Mouse (Mus musculus): Measurements from ENCODE around the gene Hopx. TPM values are rescaled to one million over a fixed set of nuclear protein-coding genes. Genes with fewer than 3 reads are reported as not detected.
"Not testable (repeated sequence)": the region's sequence is repeated elsewhere in the genome, so short reads cannot be mapped to it uniquely, and the experiment has no call there.

The Hopx gene
- polyA plus RNA-seq, 1 experiment from 2014 or later: 6.7 TPM

DNA sequence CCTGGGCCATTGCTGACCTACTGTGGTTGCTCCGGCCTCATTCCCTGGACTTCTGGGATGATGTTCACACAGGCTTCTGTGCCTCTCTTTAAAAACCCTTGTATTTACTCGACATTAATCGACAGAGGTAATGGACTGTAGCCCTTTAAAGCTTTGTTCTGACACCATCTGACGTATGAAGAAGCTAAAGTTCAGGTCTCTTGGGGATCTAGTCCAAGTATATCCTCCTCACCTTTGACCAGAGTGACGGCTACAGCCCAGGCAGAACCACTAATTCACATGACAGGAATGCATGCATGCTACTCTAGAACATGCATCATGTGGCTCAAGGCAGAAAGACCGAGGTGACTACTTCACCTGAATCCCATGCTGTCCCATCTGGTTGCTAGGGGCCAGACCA, 14.2 kb downstream of the Hopx start:
- H3K4me1 ChIP-seq (replicated peaks; ENCODE audit: control insufficient read depth, insufficient read depth, low read length): no peaks in the 10 kb centered on the region
- 84% methylated on average over 6 of the region's 6 CpGs for WGBS
- no peaks in the 10 kb centered on the region for H3K9me3 ChIP-seq (ENCODE audit: control insufficient read depth, low read length)
- no peak overlapping the region for H3K27ac ChIP-seq (ENCODE audit: low read depth)
- no peak for DNase-seq (ENCODE audit: low spot score)
- no peak overlapping the region for H3K4me2 ChIP-seq (ENCODE audit: low read length)
- no peaks in the 10 kb centered on the region for H3K36me3 ChIP-seq (ENCODE audit: control insufficient read depth, insufficient read depth, low read length)
- H3K9ac ChIP-seq (ENCODE audit: low read length): no peak overlapping the region
- H3K4me3 ChIP-seq (ENCODE audit: low read depth, low read length): no peak overlapping the region
- H3K27me3 ChIP-seq (replicated peaks; ENCODE audit: control insufficient read depth, insufficient read depth, low read length): no peaks in the 10 kb centered on the region
- no peak for ATAC-seq (replicated peaks; ENCODE audit: low FRiP score, low TSS enrichment, low read depth)

DNA sequence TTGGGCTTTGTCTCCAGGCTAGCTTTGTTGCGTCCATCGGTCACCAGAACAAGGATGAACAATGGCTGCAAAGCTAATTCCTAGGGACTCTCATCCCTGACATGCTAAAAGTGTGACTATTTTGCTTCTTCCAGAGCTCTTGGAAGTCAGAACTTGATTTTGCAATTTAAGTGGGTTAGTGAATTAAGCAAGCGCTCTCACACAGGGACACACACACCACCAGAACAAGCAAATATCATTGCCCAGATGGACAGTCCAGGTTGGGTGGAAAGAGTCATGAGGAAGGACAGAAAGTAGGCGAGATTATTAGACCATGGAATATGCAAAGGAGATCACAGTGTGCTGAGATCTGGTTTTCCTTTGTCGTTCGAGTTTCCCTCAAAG, 14.9 kb downstream of the Hopx start:
- no peaks in the 10 kb centered on the region for H3K9me3 ChIP-seq (ENCODE audit: control insufficient read depth, low read length)
- H3K4me3 ChIP-seq (ENCODE audit: low read depth, low read length): no peak overlapping the region
- peaks cover 3% of the 10 kb centered on the region; the same call in 1 of the 2 replicates for H3K4me1 ChIP-seq (replicated peaks; ENCODE audit: control insufficient read depth, insufficient read depth, low read length)
- 86% methylated on average over 6 of the region's 6 CpGs for WGBS
- no peak overlapping the region for H3K9ac ChIP-seq (ENCODE audit: low read length)
- no peaks in the 10 kb centered on the region for H3K27me3 ChIP-seq (replicated peaks; ENCODE audit: control insufficient read depth, insufficient read depth, low read length)
- H3K4me2 ChIP-seq (ENCODE audit: low read length): no peak overlapping the region
- no peak overlapping the region for H3K27ac ChIP-seq (ENCODE audit: low read depth)
- DNase-seq (ENCODE audit: low spot score) (no peak), ATAC-seq (replicated peaks; ENCODE audit: low FRiP score, low TSS enrichment, low read depth) (no peak)
- no peaks in the 10 kb centered on the region for H3K36me3 ChIP-seq (ENCODE audit: control insufficient read depth, insufficient read depth, low read length)

DNA sequence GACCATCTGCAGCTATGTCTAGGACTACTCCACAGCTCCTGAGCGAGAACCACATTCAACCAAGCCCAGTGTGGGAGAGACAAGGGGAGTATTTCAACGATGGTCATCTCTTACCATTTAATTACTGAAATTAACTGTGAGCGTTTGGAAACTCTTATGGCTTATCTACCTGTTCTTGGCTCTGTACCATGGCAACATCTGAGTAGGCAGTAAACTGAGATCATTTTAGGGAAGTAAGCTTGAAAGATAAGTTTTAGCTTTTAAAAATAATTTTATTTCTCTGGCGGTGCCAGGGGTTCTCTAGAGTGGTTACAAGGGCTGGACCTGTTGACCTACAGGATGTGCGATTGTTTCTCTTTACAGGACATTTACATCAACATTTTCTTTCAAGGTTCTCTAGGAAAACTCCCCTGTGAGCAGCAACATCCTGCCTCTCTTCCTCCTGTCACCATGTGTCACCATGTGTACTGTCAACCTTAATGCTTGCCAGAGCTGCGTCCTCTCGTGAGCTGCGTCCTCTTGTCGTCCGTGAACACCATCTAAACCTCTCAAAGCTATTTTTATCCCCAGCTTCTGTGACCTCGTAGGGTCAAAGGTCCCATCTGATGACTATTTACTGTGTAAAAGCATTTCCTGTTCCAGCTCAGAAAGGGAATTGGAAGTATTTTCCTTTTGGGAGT, 15.5 kb downstream of the Hopx start:
- ATAC-seq (replicated peaks; ENCODE audit: low FRiP score, low TSS enrichment, low read depth): no peak
- Histone ChIP-seq H3K9ac (ENCODE audit: low read length) (no peak overlapping the region), H3K4me2 (ENCODE audit: low read length) (no peak overlapping the region), H3K4me1 (replicated peaks; ENCODE audit: control insufficient read depth, insufficient read depth, low read length) (peaks cover 3% of the 10 kb centered on the region; the same call in 1 of the 2 replicates), H3K36me3 (ENCODE audit: control insufficient read depth, insufficient read depth, low read length) (no peaks in the 10 kb centered on the region), H3K9me3 (ENCODE audit: control insufficient read depth, low read length) (no peaks in the 10 kb centered on the region), H3K4me3 (ENCODE audit: low read depth, low read length) (no peak overlapping the region), H3K27me3 (replicated peaks; ENCODE audit: control insufficient read depth, insufficient read depth, low read length) (no peaks in the 10 kb centered on the region), H3K27ac (ENCODE audit: low read depth) (no peak overlapping the region)
- 53% methylated on average over 11 of the region's 11 CpGs for WGBS
- DNase-seq (ENCODE audit: low spot score): no peak

DNA sequence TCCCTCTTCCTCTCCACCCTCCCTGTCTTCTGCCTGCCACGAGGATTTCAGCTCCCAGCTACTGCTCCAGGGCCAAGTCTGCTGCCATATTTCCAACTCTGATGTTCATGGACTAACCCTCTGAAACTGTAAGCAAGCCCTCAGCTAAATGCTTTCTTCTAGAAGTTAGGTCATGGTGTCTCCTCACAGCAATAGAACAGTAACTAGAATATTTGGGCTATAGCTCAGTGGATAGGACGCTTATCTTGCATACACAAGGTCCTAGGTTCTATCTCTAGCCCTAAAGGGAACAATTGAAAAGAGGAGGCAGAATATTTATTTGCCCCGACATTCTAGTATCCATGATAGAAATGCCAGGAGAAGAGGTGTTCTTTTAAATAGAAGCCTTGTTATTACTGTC, 16.0 kb downstream of the Hopx start:
- Histone ChIP-seq H3K27me3 (replicated peaks; ENCODE audit: control insufficient read depth, insufficient read depth, low read length) (no peaks in the 10 kb centered on the region), H3K4me2 (ENCODE audit: low read length) (no peak overlapping the region), H3K36me3 (ENCODE audit: control insufficient read depth, insufficient read depth, low read length) (no peaks in the 10 kb centered on the region), H3K27ac (ENCODE audit: low read depth) (no peak overlapping the region), H3K4me1 (replicated peaks; ENCODE audit: control insufficient read depth, insufficient read depth, low read length) (peaks cover 3% of the 10 kb centered on the region; the same call in 1 of the 2 replicates), H3K9me3 (ENCODE audit: control insufficient read depth, low read length) (no peaks in the 10 kb centered on the region), H3K9ac (ENCODE audit: low read length) (no peak overlapping the region), H3K4me3 (ENCODE audit: low read depth, low read length) (no peak overlapping the region)
- WGBS: 87% methylated on average over 3 of the region's 3 CpGs
- DNase-seq (ENCODE audit: low spot score): no peak
- ATAC-seq (replicated peaks; ENCODE audit: low FRiP score, low TSS enrichment, low read depth): no peak

DNA sequence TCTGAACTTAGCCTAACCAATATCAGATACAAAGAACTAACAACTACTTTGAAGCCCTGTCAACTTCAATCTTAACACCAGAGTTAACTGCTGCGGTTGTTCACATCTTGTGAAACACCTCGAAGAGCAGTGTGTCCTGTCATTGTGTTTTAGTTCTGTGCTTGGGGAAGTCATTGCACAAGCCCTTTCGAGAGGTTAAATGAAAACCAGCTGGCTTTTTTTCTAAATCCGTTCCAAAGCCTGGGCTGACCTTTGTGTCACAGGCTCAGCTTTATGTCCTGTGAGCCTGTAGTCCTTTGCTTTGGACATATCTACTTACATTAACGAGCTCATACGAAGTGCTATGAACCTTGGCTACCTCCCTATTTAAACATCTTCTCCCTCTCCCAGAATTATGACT, 17.2 kb downstream of the Hopx start:
- H3K4me3 ChIP-seq (ENCODE audit: low read depth, low read length): no peak overlapping the region
- H3K9ac ChIP-seq (ENCODE audit: low read length): no peak overlapping the region
- H3K4me2 ChIP-seq (ENCODE audit: low read length): no peak overlapping the region
- no peak overlapping the region for H3K27ac ChIP-seq (ENCODE audit: low read depth)
- no peak for ATAC-seq (replicated peaks; ENCODE audit: low FRiP score, low TSS enrichment, low read depth)
- H3K27me3 ChIP-seq (replicated peaks; ENCODE audit: control insufficient read depth, insufficient read depth, low read length): no peaks in the 10 kb centered on the region
- H3K9me3 ChIP-seq (ENCODE audit: control insufficient read depth, low read length): no peaks in the 10 kb centered on the region
- H3K36me3 ChIP-seq (ENCODE audit: control insufficient read depth, insufficient read depth, low read length): no peaks in the 10 kb centered on the region
- peaks cover 3% of the 10 kb centered on the region; the same call in 1 of the 2 replicates for H3K4me1 ChIP-seq (replicated peaks; ENCODE audit: control insufficient read depth, insufficient read depth, low read length)
- no peak for DNase-seq (ENCODE audit: low spot score)
- 56% methylated on average over 6 of the region's 6 CpGs for WGBS

DNA sequence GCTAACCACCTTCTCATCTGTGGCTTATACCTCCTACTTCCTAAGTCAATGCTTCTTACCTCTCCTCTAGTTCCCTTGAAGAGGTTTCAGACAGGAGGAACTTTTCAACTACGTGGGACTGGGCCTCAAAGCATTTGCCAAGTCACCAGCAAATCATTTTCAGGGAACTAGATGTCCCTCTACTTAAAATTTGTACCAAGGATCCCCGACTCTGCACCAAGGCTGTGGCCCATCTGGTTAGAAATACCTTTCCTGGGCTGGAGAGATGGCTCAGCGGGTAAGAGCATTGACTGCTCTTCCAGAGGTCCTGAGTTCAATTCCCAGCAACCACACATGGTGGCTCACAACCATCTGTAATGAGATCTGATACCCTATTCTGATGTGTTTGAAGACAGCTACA, 18.7 kb downstream of the Hopx start:
- not testable (repeated sequence) for H3K4me1 ChIP-seq (replicated peaks; ENCODE audit: control insufficient read depth, insufficient read depth, low read length)
- 83% methylated on average over 3 of the region's 3 CpGs for WGBS

DNA sequence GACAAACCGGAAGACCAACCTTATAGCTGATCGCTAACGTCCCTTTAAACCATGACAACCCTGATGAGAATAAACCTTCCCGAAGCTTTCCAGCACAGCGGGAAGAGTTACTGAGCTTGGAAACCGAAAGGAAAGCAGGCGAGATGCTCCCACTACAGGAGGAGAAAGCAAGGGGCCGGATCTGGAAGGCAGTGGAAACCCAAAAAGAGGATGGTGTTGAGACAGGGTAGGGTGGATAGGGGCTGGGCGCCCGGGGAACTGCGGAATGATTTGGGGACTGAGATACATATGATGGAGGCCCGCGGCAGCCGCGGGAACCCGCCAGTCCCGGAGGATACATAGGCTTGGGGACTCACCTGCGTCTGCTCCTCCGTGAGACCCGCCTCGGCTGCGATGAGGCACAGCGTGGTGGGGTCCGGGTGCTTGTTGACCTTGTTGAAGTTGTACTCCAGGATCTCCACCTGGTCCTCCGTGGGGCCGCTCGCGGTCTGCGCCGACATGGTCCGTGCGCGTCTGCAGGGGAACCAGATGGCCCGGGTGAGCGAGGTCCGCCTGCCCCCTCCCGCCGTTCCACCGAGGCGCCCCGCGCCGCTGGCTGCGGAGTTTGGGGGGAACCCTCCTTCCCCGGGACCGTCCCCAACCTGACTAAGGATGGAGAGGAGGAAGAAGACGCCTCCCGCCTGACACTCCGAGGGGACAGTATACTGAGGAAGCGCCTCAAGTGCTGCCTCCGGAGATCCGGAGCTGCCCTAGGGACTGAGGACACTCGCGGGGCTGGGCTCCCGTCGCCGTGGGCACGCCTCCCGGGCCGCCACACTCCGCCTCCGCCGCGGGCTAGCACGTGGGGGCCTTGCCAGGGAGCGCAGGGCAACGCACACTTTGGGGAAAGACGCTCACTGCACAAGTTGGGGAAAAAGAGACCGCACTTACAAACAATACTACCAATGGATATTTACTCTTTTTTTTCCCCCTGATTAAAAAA, 20.1 kb downstream of the Hopx start:
- Histone ChIP-seq H3K27me3 (replicated peaks; ENCODE audit: control insufficient read depth, insufficient read depth, low read length) (no peaks in the 10 kb centered on the region), H3K4me3 (ENCODE audit: low read depth, low read length) (peak overlapping the region; percentile 50), H3K36me3 (ENCODE audit: control insufficient read depth, insufficient read depth, low read length) (no peaks in the 10 kb centered on the region), H3K9me3 (ENCODE audit: control insufficient read depth, low read length) (no peaks in the 10 kb centered on the region), H3K27ac (ENCODE audit: low read depth) (peak overlapping the region; percentile 9; the same call in 1 of the 2 replicates), H3K9ac (ENCODE audit: low read length) (peak overlapping the region; percentile 59), H3K4me2 (ENCODE audit: low read length) (peak overlapping the region; percentile 99), H3K4me1 (replicated peaks; ENCODE audit: control insufficient read depth, insufficient read depth, low read length) (peaks cover 3% of the 10 kb centered on the region; the same call in 1 of the 2 replicates)
- DNase-seq (ENCODE audit: low spot score) (peak; percentile 83), ATAC-seq (replicated peaks; ENCODE audit: low FRiP score, low TSS enrichment, low read depth) (peak; percentile 92)
- WGBS: under 1% methylated on average over 69 of the region's 69 CpGs

More for the DNA sequence above, 18.7 kb downstream of the Hopx start:
- H3K27ac ChIP-seq (ENCODE audit: low read depth); ATAC-seq (replicated peaks; ENCODE audit: low FRiP score, low TSS enrichment, low read depth); DNase-seq (ENCODE audit: low spot score); H3K36me3 ChIP-seq (ENCODE audit: control insufficient read depth, insufficient read depth, low read length); H3K9ac ChIP-seq (ENCODE audit: low read length); H3K4me2 ChIP-seq (ENCODE audit: low read length); H3K9me3 ChIP-seq (ENCODE audit: control insufficient read depth, low read length); H3K27me3 ChIP-seq (replicated peaks; ENCODE audit: control insufficient read depth, insufficient read depth, low read length); H3K4me3 ChIP-seq (ENCODE audit: low read depth, low read length): not testable (repeated sequence)

DNA sequence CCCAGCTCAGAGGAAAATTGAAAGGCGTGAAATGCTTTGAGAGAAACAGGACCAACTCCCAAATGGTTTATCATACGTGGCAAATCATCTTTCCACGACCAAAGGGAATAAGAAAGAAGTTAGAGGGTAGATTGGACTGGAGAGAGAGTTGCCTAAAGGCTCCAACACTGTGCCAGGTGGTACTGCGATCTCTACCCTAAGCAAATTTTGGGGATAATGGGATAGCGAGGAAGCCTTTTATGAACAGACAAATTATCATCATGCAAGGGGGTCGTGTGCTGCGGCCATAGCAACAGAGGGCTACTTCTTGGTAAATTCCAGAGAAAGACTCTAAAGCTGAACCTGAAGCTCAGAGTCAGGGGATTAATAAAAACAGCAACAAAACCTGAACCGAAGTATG, 21.0 kb downstream of the Hopx start:
- peak overlapping the region; percentile 99 for H3K4me2 ChIP-seq (ENCODE audit: low read length)
- H3K9ac ChIP-seq (ENCODE audit: low read length): no peak overlapping the region
- H3K4me1 ChIP-seq (replicated peaks; ENCODE audit: control insufficient read depth, insufficient read depth, low read length): peaks cover 3% of the 10 kb centered on the region; the same call in 1 of the 2 replicates
- H3K9me3 ChIP-seq (ENCODE audit: control insufficient read depth, low read length): no peaks in the 10 kb centered on the region
- WGBS: 40% methylated on average over 8 of the region's 8 CpGs
- ATAC-seq (replicated peaks; ENCODE audit: low FRiP score, low TSS enrichment, low read depth): no peak
- no peak for DNase-seq (ENCODE audit: low spot score)
- no peaks in the 10 kb centered on the region for H3K36me3 ChIP-seq (ENCODE audit: control insufficient read depth, insufficient read depth, low read length)
- H3K4me3 ChIP-seq (ENCODE audit: low read depth, low read length): peak overlapping the region; percentile 50
- H3K27me3 ChIP-seq (replicated peaks; ENCODE audit: control insufficient read depth, insufficient read depth, low read length): no peaks in the 10 kb centered on the region
- no peak overlapping the region for H3K27ac ChIP-seq (ENCODE audit: low read depth)
